Mouse (Mus musculus): ENCODE data around the gene Arhgap15. TPM values are rescaled to one million over a fixed set of nuclear protein-coding genes. Genes with fewer than 3 reads are reported as not detected.
A peak's percentile ranks its signal among the peaks of the same experiment; 100 is the strongest.

Gene Arhgap15
- total RNA-seq, 2 experiments from 2014 or later: 9.4 to 9.5 TPM

DNA sequence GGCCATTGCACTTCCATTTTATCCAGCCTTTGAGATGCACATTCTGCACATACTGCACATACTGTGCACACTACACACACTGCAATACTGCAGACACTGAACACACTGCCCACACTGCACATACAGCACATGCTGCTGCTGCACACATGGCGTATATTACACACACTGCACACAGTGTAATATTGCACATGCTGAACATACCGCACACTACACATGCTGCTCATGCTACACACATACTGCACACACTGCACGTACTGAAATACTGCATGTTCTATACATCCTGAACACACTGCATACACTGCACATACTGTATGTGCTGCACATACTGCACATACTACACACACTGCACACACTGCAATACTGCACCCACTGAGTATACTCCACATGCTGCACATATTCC, 7.3 kb downstream of the Arhgap15 start:
- DNase-seq (ENCODE audit: low spot score in 2 of 2): no peak

DNA sequence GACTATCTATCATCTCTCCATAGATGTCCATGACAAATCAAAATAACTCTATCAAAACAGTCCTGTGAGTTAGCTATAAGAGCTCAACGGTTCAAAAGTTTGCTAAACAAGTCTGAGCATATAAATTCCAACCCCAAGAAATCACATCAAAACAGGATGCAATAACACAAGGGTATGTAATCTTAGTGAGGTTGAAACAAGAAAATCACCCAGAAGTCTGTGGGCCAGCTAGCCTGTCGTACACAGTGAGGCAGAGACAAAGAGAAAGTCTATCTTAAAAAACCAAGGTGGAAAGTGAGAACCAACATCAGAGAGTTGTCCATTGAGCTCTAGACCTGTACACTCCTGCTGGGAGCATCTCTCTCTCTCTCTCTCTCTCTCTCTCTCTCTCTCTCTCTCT, 8.0 kb downstream of the Arhgap15 start:
- TF ChIP-seq CTCF (conservative IDR thresholded peaks at IDR 0.05): no peak
- H3K27ac ChIP-seq: no peak overlapping the region
- no peak for DNase-seq (ENCODE audit: low spot score in 2 of 2)
- no peak overlapping the region for H3K4me3 ChIP-seq

More for the DNA sequence above, 7.3 kb downstream of the Arhgap15 start:
- TF ChIP-seq CTCF (conservative IDR thresholded peaks at IDR 0.05): no peak
- H3K4me3 ChIP-seq: no peak overlapping the region
- H3K27ac ChIP-seq: no peak overlapping the region

DNA sequence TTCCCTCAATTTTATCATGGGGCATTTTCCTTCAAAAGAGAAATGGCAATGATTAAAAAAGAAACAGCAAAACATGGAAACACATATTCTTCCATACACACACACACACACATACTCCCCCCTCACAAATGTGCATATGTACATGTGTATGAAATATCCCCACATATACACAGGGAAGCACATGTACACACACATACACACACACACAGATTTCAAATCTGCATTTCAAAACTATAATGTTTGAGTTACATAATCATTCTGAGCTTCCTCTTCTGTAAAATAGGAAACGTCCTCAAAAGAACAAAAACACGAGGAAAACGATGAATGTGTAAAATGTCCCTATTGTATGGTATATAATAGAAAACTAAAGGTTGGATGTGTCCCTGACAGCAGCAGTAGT, 13.1 kb downstream of the Arhgap15 start:
- DNase-seq (ENCODE audit: low spot score in 2 of 2): no peak
- Histone ChIP-seq H3K27ac (no peak overlapping the region), H3K4me3 (no peak overlapping the region)
- TF ChIP-seq CTCF (conservative IDR thresholded peaks at IDR 0.05): no peak

DNA sequence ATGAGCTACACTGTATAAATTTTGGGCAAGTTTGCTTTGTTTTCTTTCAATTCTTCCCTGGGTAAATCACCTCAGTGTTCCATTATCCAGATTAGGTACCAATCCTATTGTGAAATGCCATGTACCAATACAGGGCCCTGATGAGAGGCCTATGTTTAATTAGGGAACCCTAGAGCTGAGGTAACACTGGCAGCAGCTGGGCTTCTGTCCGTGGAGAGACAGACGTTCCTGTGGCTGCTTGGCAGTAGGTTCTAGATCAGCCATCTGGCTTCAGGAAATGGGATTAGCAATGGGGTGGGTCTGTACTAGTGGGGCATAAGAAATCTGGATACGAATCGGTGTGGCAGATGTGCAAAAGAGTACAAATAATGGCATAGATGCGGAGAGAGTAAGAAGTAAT, 14.7 kb downstream of the Arhgap15 start:
- no peak for DNase-seq (ENCODE audit: low spot score in 2 of 2)

DNA sequence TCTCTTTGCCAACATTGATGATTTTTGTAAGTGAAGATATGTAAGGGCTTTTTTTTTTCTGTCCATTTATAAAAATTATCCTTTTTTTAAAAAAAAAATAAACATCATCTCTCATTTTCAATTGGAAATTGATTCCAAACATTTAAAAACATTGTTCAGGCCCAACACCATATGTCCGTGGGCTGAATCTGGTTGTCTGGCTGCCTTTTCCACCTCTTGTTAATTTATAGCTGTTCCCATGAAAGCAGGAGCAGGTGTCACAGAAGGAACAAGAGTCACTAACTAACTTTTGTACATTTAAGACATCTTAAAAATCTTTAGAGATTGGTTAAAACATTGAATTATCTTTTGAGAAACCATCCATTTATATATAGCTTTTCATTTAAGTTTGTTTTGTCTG, 15.8 kb downstream of the Arhgap15 start:
- no peak for DNase-seq (ENCODE audit: low spot score in 2 of 2)
- no peak overlapping the region for H3K4me3 ChIP-seq
- H3K27ac ChIP-seq: peak overlapping the region; percentile 57; the same call in 1 of the 2 replicates
- TF ChIP-seq CTCF (conservative IDR thresholded peaks at IDR 0.05): no peak

More for the DNA sequence above, 14.7 kb downstream of the Arhgap15 start:
- TF ChIP-seq CTCF (conservative IDR thresholded peaks at IDR 0.05): no peak
- Histone ChIP-seq H3K27ac (peak overlapping the region; percentile 57; the same call in 1 of the 2 replicates), H3K4me3 (no peak overlapping the region)

DNA sequence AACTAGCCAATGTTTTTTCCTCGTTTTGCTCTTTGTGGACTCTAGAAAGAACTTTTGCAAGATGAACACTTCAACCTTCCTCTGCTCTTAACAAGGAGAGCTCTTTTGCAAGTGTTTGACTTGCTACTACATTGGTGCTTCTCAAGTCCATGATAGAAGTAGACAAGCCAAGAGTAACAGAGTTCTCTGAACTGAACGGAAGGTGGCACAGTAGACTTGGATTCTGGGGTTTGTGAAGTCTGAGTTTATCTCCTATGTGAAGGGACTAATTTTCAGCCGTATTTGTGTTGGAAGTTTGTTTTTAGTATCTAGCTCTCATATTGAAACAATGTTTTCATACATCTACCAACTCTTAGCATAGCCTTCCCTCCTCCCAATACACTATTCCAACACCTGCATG, 17.6 kb downstream of the Arhgap15 start:
- no peak overlapping the region for H3K27ac ChIP-seq
- no peak for DNase-seq (ENCODE audit: low spot score in 2 of 2)
- peak; percentile 51 for TF ChIP-seq CTCF (conservative IDR thresholded peaks at IDR 0.05)
- no peak overlapping the region for H3K4me3 ChIP-seq

DNA sequence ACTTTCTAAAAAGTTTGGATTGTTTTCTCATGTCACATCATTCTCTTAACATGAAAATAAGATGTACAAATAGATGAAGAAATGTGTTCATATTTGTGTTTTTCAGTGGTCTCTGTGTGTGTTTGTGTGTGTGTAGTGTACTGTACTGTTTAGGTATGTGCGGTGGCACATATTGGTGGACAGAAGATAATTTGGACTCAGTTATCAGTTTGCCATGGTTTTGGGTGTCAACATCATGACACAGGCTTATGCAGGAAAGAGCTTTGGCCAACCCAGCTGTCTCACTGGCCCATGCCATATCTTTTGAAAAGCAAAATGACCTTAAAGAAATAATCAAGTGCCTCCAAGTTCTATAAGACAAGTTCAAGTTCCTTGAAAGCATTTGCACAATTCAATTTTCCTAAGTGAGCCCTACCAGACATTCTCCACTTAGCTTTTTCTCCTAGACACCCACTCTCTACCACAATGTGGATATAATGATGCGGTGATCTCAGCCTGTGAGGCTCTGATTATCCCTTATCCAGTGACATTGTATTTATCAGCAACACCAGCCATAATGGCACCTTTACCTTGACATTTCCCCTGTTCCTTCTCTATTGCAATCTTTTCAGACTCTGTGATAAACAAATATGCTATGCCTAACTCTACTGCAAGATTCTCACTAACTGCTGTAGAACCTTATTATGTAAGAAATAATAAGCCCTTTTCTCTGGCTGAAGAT, 21.4 kb downstream of the Arhgap15 start:
- no peak overlapping the region for H3K27ac ChIP-seq
- no peak overlapping the region for H3K4me3 ChIP-seq
- DNase-seq (ENCODE audit: low spot score in 2 of 2): no peak
- TF ChIP-seq CTCF (conservative IDR thresholded peaks at IDR 0.05): no peak

DNA sequence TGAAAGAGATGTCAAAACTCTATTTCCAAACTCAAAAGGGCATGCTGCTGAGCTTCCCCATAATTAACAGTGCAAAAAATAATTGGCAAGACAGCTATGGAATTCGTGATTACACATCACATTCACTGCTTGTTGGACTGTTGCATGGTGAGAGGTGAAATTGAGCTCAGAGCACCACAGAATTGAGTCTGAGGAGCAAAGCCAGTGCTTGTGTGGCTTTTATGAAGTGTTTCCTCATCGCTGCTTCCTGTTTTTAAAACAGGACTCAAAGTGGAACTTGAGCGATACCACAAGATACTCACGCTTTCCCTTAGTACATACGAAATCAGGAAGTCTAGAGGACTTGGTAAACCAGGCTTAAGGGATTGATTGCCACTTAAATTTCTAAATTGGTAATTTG, 24.0 kb downstream of the Arhgap15 start:
- DNase-seq (ENCODE audit: low spot score in 2 of 2): no peak
- no peak overlapping the region for H3K27ac ChIP-seq
- no peak overlapping the region for H3K4me3 ChIP-seq
- no peak for TF ChIP-seq CTCF (conservative IDR thresholded peaks at IDR 0.05)

DNA sequence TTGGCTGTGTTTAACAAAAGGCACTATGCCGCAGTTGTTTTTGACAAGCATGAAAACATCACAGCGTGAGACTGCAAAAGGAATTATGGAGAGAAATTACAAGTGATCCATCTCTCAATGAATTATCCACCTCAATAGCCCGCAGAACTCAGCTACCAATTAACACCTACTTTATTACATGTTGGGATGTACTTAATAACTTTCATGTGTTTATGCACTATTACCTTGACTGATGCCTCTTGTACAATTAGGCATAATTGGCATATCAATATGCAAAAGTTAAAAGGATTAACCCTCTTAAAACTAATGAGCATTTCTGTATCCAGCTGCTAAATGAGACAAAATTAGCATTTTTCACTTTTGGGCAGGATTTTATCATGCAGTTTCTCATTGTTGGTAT, 33.5 kb downstream of the Arhgap15 start:
- no peak for TF ChIP-seq CTCF (conservative IDR thresholded peaks at IDR 0.05)
- H3K27ac ChIP-seq: no peak overlapping the region
- DNase-seq (ENCODE audit: low spot score in 2 of 2): no peak
- H3K4me3 ChIP-seq: no peak overlapping the region

DNA sequence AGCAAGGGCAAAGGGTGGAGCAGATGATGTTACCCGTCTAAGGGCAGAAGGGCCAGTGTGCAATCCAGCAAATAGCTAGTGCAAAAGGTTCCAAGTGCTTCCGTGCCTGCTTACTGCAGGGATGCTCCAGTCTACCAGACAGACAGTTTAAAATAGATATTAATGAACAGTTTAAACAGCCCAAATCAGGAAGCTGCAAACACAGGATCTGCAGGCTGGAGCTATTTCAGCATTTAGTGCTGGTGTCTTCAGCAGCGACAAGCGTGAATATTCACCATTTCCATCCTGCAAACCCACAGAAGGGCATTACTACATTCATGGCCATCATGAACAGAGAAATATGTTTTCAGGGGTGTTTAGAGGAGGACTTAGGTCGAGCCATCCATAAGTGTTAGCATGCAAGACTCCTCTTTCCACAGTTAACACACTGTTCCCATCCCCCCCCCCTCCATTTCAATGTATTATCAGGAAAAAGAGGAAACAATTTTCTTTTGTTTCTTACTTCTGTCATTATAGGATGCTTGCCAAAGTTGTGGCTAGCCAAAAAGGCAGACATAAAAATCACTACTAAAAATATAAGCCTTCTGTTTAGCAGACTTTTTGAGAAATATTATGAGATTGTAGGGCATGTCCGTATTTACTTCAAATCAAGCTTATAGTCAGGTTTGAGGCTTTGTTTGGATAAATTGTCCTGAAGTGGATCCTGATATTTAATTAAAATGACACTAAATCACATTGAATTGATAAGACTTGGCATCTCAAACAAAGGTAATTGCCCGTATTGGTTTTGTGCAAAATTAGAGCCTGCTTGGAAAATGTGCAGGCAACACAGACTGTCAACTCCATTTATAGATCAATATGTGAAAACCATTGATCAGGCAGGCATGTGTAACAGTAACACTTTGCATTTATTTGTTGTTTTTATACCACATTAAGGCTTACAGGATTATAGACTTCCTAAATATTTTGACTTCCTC, 35.4 kb downstream of the Arhgap15 start:
- Histone ChIP-seq H3K27ac (peak overlapping the region; percentile 29), H3K4me3 (no peak overlapping the region)
- no peak for TF ChIP-seq CTCF (conservative IDR thresholded peaks at IDR 0.05)
- no peak for DNase-seq (ENCODE audit: low spot score in 2 of 2)

DNA sequence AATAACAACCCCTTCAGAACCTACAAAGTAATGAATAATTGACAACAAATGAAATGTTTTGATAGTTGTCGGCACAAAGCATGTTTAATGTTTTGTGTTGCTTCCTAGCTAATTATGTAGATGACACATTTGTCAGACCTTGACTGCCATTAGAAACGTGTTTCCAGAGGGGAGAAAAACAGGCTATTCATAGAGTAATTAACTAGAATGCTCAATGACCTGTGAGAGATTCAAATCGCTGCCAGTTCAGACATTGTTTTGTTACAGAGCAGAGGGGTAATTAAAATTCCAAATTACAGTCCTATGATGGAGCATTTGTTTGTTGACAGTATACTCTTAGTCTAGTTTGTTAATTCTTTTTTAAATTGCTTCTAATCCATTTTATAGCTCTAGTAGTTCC, 37.5 kb downstream of the Arhgap15 start:
- Histone ChIP-seq H3K4me3 (no peak overlapping the region), H3K27ac (peak overlapping the region; percentile 32; the same call in 1 of the 2 replicates)
- no peak for DNase-seq (ENCODE audit: low spot score in 2 of 2)
- TF ChIP-seq CTCF (conservative IDR thresholded peaks at IDR 0.05): no peak

DNA sequence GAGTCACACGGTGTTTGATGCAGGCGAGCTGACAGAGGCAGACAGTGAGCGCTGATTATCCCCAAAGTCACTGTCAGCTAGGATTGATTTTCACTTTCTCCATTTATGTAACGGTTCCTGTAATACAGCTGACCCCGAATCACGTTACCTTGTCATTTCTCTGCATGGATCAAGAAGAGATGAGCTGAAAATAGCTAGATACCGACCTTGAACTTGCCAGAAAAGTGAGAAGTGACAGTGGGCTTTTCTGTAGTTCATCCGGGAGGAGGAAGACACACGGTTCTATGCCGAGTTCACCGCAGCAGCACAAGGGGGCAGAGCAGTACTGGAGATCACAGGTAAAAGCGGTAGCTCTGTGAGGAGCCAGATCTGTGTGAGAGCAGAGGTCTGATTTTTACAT, 38.5 kb downstream of the Arhgap15 start:
- peak; percentile 79 for TF ChIP-seq CTCF (conservative IDR thresholded peaks at IDR 0.05)
- Histone ChIP-seq H3K4me3 (peak overlapping the region; percentile 34; the same call in 1 of the 2 replicates), H3K27ac (peak overlapping the region; percentile 32)
- no peak for DNase-seq (ENCODE audit: low spot score in 2 of 2)

DNA sequence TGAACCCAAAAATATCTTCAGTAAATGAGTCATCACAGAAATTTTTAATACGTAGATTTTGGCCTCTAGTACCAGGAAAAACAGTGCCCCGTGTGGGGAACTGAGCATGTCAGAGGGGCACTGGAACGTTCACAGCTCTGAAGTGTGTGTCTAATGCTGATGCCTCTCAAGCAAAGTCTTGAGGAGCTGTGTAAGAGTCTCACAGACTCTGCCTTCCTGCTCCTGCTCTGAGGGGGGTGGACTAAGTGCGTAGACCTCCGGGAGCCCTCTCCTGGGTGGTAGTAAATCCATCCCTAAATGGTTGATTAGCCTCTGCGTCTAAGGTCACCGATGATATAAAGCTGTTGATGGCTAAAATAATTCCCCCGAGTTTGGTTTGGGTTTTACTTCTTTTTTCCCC, 39.9 kb downstream of the Arhgap15 start:
- DNase-seq (ENCODE audit: low spot score in 2 of 2): no peak
- no peak for TF ChIP-seq CTCF (conservative IDR thresholded peaks at IDR 0.05)
- Histone ChIP-seq H3K27ac (peak overlapping the region; percentile 61), H3K4me3 (no peak overlapping the region; the same call in 1 of the 2 replicates)
